Mouse (Mus musculus) MEL (cell line): ENCODE results near the gene Arid1b.

Experiments used
- BHLHE40 ChIP-seq: IDR thresholded peaks from 2 replicates; pipeline ENCODE4 v1.6.1; 2012; ENCODE audit warnings: low read depth, mild to moderate bottlenecking, inconsistent platforms, low read length, improper control_type of control experiment, borderline replicate concordance
- CTCF ChIP-seq, 3 experiments: IDR thresholded peaks in 2 of 3; conservative IDR thresholded peaks in 1 of 3; 2 replicates each; pipeline ENCODE4 v1.5.1; 2011 to 2012; ENCODE audit warnings: low read length in 3 of 3, low read depth in 2 of 3, mild to moderate bottlenecking in 2 of 3, improper control_type of control experiment in 1 of 3, inconsistent platforms in 1 of 3, mixed read lengths in 1 of 3, moderate library complexity in 1 of 3; ENCODE audit not compliant: control insufficient read depth in 1 of 3, insufficient read depth in 1 of 3, poor library complexity in 1 of 3, severe bottlenecking in 1 of 3
- POLR2A ChIP-seq, 2 experiments: IDR thresholded peaks; 2 replicates each; pipeline ENCODE4 v1.6.1; 2011 to 2012; ENCODE audit warnings: low read length in 2 of 2, mild to moderate bottlenecking in 2 of 2, control low read depth in 1 of 2, improper control_type of control experiment in 1 of 2, low read depth in 1 of 2, moderate library complexity in 1 of 2; ENCODE audit not compliant: control insufficient read depth in 1 of 2, insufficient read depth in 1 of 2, poor library complexity in 1 of 2
- RCOR1 ChIP-seq: IDR thresholded peaks from 2 replicates; pipeline ENCODE4 v1.6.1; 2012; ENCODE audit warnings: low read depth, mild to moderate bottlenecking, inconsistent platforms, low read length, improper control_type of control experiment
- SIN3A ChIP-seq: IDR thresholded peaks from 2 replicates; pipeline ENCODE4 v1.6.1; 2012; ENCODE audit warnings: low read length, improper control_type of control experiment, inconsistent platforms
- USF1 ChIP-seq: IDR thresholded peaks from 2 replicates; pipeline ENCODE4 v1.6.1; 2014; ENCODE audit warnings: low read depth, mild to moderate bottlenecking, inconsistent platforms, low read length, improper control_type of control experiment, moderate library complexity
- ZKSCAN1 ChIP-seq: IDR thresholded peaks from 2 replicates; pipeline ENCODE4 v1.6.1; 2012; ENCODE audit warnings: low read depth, mild to moderate bottlenecking, inconsistent platforms, low read length, improper control_type of control experiment, moderate library complexity

DNA sequence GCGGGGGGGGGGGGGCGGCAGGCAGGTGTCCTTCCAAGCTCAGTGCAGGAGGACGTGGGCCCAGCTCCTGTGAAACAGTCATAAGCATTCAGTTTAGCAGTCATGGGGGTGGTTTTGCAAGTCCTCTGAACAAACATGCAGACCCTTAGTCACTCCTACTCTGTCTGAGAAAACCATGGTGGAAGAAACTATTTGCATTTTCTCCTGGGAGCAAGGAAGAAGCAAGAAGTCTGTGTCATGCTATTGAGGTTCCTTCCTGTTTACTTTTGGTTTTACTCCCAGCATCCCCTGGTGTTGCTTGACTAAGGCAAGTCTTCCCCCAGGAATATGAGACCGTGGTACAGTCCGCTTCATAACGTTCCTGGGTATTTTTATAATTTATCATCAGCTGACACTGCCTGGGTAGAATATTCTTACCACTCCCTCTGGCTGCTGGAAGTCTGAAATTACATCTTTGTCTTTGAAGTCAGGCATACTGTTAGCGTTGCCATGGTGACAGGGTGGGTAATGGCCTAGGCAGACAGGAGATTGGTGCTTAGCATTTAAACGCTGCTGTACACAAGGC, 144.6 kb downstream of the Arid1b start:
- TF ChIP-seq CTCF (IDR thresholded peaks at IDR 0.05 in 2 of 3, conservative IDR thresholded peaks at IDR 0.05 in 1 of 3; ENCODE audit: control insufficient read depth in 1 of 3, insufficient read depth in 1 of 3, low read depth in 2 of 3, low read length in 3 of 3, poor library complexity in 1 of 3, severe bottlenecking in 1 of 3) (peak in 1 of 3 experiments; percentile 25; a peak in 2 of 6 replicates), ZKSCAN1 (no peak), POLR2A (IDR thresholded peaks at IDR 0.05; ENCODE audit: control insufficient read depth in 1 of 2, insufficient read depth in 1 of 2, low read depth in 1 of 2, low read length in 2 of 2, poor library complexity in 1 of 2) (no peak; a peak in 1 of 4 replicates), SIN3A (peak; percentile 98), RCOR1 (no peak), USF1 (peak; percentile 71), BHLHE40 (no peak)
